Mouse (Mus musculus) embryonic stem cell, embryonic (primary cell): ENCODE data around the gene Gpr22.

Source experiments
- CTCF ChIA-PET, 4 experiments: fragments of 300-600 bp in 2 of 4; fragments of 350-600 bp in 2 of 4; sonication (Branson Sonifier 250); formaldehyde crosslinking; loops; one replicate each; lab custom pipeline; 2022; ENCODE audit warnings: inconsistent platforms in 2 of 4; lab: Charles Lee
- POLR2A ChIA-PET, 4 experiments: fragments of 300-600 bp in 2 of 4; fragments of 350-600 bp in 2 of 4; sonication (Branson Sonifier 250); formaldehyde crosslinking; loops; one replicate each; lab custom pipeline; 2022; ENCODE audit warnings: antibody characterized with exemption in 4 of 4, inconsistent platforms in 1 of 4; lab: Charles Lee

Gene Gpr22

GRCm38 (mm10) chr12:31703904-31704303 lies 9.8 kb downstream of the Gpr22 start:
- CTCF ChIA-PET = interaction anchor here (0.6 to 1.2 kb wide), 4 partner anchors 15 to 1008 kb away, joined by 3 to 6 read pairs (median 3); no protein-coding TSS in a partner anchor
- POLR2A ChIA-PET = interaction anchor here in 1 of 4 experiments (0.5 to 1.4 kb wide), 3 partner anchors 11 to 37 kb away, joined by 3 to 6 read pairs (median 3); no protein-coding TSS in a partner anchor

DNA sequence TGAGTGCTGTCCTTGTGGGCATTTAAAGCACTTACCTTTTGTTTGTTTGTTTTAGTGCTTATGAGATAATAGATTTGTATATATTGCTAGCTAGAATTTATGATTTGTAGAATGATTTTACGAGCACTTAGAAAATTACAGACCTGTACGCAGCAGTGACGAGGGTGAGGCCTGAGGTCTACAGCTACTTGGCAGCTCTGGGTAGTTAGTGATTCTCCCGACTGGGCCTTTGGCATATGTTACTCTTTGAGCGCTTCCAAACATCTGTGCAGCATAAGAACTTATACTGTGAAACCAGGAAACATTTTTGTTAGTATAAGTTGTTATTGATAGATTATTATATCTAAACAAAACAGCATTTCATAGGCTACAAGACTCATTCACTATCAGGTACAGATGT lies 12.3 kb downstream of the Gpr22 start:
- ChIA-PET CTCF (no interaction called here), POLR2A (interaction anchor here in 1 of 4 experiments (0.6 to 0.7 kb wide), 2 partner anchors 121 to 257 kb away, joined by 4 to 5 read pairs; no protein-coding TSS in a partner anchor)

DNA sequence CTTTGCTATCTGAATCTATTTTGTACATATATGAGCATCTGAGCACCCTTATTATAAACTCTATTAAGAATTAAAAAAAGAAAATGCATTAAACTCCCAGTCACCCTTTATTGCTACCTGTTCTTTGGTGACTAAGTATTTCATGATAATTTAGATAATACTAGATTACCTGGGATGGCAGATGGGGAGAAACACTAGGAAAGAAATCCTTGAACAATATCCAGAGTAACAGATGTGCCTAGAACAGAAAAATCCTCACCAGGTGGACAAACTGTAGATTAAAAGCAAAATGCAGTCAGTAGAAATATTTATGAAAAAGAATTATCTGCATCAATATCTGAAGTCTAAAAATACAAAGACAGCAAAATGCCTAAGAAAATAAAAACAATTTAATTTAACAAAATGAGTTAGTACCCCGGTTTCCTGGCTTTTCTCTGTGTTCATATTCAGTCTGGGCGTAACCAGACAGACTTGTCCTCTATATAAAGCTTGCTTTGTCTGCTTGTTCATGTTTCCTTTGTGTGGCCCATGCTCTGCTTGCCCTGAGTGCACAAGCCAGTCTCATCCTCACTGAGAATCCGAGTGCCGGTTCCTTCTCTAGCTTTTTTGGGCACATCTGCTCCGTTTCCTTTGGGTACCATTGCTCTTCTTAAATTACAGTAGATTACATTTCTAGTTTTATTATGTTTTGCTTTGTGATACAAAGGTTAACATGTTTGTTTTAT lies 13.0 kb downstream of the Gpr22 start:
- POLR2A ChIA-PET = interaction anchor here in 1 of 4 experiments (0.6 kb wide), 1 partner anchor 258 kb away, joined by 5 read pairs; no protein-coding TSS in a partner anchor
- CTCF ChIA-PET = no interaction called here

DNA sequence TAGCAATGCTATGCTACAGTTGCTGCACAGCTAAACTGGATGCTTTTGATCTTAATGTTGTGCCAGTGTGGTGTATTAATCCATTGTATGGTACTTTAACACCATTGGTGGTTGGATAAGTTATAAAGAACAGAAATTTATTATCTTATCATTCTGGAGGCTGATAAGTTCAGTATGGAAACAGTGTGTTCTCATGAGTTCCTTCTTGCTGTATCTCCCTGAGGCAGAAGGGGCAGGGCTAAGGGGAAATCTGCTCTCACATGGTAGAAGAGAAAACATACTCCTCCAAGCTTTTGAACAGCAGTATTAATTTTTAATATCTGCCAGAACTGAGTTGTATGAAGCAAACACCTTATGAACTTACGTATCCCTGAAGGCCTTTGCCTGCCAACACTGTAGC lies 20.5 kb downstream of the Gpr22 start:
- ChIA-PET CTCF (no interaction called here), POLR2A (no interaction called here)

GRCm38 (mm10) chr12:31686679-31687078 lies 27.1 kb downstream of the Gpr22 start:
- ChIA-PET CTCF (no interaction called here), POLR2A (no interaction called here)

GRCm38 (mm10) chr12:31667187-31667586 lies 46.6 kb downstream of the Gpr22 start:
- ChIA-PET CTCF (no interaction called here), POLR2A (interaction anchor here in 2 of 4 experiments (0.6 to 1.6 kb wide), 2 partner anchors 24 to 36 kb away, joined by 4 to 6 read pairs; no protein-coding TSS in a partner anchor)

GRCm38 (mm10) chr12:31665999-31666398 lies 47.7 kb downstream of the Gpr22 start:
- CTCF ChIA-PET = no interaction called here
- POLR2A ChIA-PET = interaction anchor here in 1 of 4 experiments (0.9 to 1.6 kb wide), 2 partner anchors 37 to 68 kb away, joined by 3 to 6 read pairs; no protein-coding TSS in a partner anchor
